Mouse (Mus musculus): ENCODE data around the gene Prcd. TPM values are rescaled to one million over a fixed set of nuclear protein-coding genes. Genes with fewer than 3 reads are reported as not detected.

The Prcd gene
- polyA plus RNA-seq, 1 experiment from 2014 or later, result 0.97 TPM

DNA sequence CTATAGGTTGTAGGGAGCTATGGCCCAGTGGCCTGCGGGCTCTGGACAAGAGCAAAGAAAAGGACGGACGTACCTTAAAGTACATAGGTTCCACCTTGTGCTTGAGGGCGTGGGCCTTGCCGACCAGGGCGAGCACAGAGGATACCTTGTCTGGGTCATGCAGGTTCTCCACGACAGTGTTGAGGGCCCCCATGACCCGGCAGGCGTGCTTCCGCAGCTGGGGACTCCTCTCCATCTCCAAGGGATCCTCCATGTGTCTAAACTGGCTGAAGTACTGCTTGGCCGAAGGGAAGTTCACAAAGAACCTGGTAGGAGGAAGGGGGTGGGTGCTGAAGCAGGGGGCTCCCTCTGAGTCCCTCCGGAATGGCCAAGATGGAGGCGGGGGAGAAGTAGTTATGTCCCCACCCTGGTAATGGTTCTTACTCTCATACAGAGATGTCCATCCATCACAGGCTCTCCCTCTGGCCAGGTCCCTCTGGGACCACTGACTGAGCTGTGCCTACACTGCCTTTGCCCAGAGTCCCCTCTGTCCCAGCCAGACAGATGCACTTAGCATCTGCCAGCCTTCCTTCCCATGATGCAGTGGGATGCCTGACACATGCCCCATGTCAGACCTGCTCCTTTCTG, 3.5 kb upstream of the Prcd start:
- Histone ChIP-seq H3K9me3 (ENCODE audit: control insufficient read depth, low read length) (no peaks in the 10 kb centered on the region), H3K9ac (ENCODE audit: low read length) (no peak overlapping the region), H3K27me3 (ENCODE audit: control insufficient read depth, insufficient read depth, low read length) (peaks cover 7% of the 10 kb centered on the region), H3K4me2 (ENCODE audit: low read depth, severe bottlenecking) (no peak overlapping the region), H3K36me3 (ENCODE audit: control insufficient read depth, insufficient read depth, low read length) (no peaks in the 10 kb centered on the region), H3K27ac (replicated peaks; ENCODE audit: low read depth, low read length) (no peak overlapping the region), H3K4me3 (ENCODE audit: low read depth, low read length) (no peak overlapping the region), H3K4me1 (ENCODE audit: control insufficient read depth, insufficient read depth, low read length) (peaks cover 57% of the 10 kb centered on the region)
- ATAC-seq (ENCODE audit: insufficient number of reproducible peaks, low FRiP score, low TSS enrichment, low read depth) (no peak), DNase-seq (ENCODE audit: low spot score) (no peak)
- WGBS, result 93% methylated on average over 13 of the region's 13 CpGs

- DNase-seq (ENCODE audit: low spot score) (no peak), ATAC-seq (ENCODE audit: insufficient number of reproducible peaks, low FRiP score, low TSS enrichment, low read depth) (no peak)
- Histone ChIP-seq H3K4me3 (ENCODE audit: low read depth, low read length) (no peak overlapping the region), H3K4me2 (ENCODE audit: low read depth, severe bottlenecking) (no peak overlapping the region), H3K9ac (ENCODE audit: low read length) (no peak overlapping the region), H3K27me3 (ENCODE audit: control insufficient read depth, insufficient read depth, low read length) (peaks cover 9% of the 10 kb centered on the region), H3K27ac (replicated peaks; ENCODE audit: low read depth, low read length) (no peak overlapping the region), H3K9me3 (ENCODE audit: control insufficient read depth, low read length) (no peaks in the 10 kb centered on the region), H3K4me1 (ENCODE audit: control insufficient read depth, insufficient read depth, low read length) (peaks cover 48% of the 10 kb centered on the region), H3K36me3 (ENCODE audit: control insufficient read depth, insufficient read depth, low read length) (no peaks in the 10 kb centered on the region)
- 85% methylated on average over 8 of the region's 8 CpGs for WGBS
These were observed 2.5 kb upstream of the Prcd start for GRCm38 (mm10) chr11:116650811-116651210.

- H3K27me3 ChIP-seq (ENCODE audit: control insufficient read depth, insufficient read depth, low read length), result peaks cover 9% of the 10 kb centered on the region
- no peak for ATAC-seq (ENCODE audit: insufficient number of reproducible peaks, low FRiP score, low TSS enrichment, low read depth)
- no peaks in the 10 kb centered on the region for H3K9me3 ChIP-seq (ENCODE audit: control insufficient read depth, low read length)
- no peaks in the 10 kb centered on the region for H3K36me3 ChIP-seq (ENCODE audit: control insufficient read depth, insufficient read depth, low read length)
- H3K4me3 ChIP-seq (ENCODE audit: low read depth, low read length), result no peak overlapping the region
- DNase-seq (ENCODE audit: low spot score), result no peak
- H3K27ac ChIP-seq (replicated peaks; ENCODE audit: low read depth, low read length), result no peak overlapping the region
- peaks cover 43% of the 10 kb centered on the region for H3K4me1 ChIP-seq (ENCODE audit: control insufficient read depth, insufficient read depth, low read length)
- no peak overlapping the region for H3K4me2 ChIP-seq (ENCODE audit: low read depth, severe bottlenecking)
- no peak overlapping the region for H3K9ac ChIP-seq (ENCODE audit: low read length)
- WGBS, result 82% methylated on average over 8 of the region's 8 CpGs
These were observed 2.0 kb upstream of the Prcd start for GRCm38 (mm10) chr11:116651339-116651738.

- H3K9me3 ChIP-seq (ENCODE audit: control insufficient read depth, low read length), result no peaks in the 10 kb centered on the region
- H3K4me1 ChIP-seq (ENCODE audit: control insufficient read depth, insufficient read depth, low read length), result peaks cover 40% of the 10 kb centered on the region
- no peak overlapping the region for H3K9ac ChIP-seq (ENCODE audit: low read length)
- H3K27me3 ChIP-seq (ENCODE audit: control insufficient read depth, insufficient read depth, low read length), result peaks cover 9% of the 10 kb centered on the region
- no peak for DNase-seq (ENCODE audit: low spot score)
- ATAC-seq (ENCODE audit: insufficient number of reproducible peaks, low FRiP score, low TSS enrichment, low read depth), result no peak
- H3K27ac ChIP-seq (replicated peaks; ENCODE audit: low read depth, low read length), result no peak overlapping the region
- no peak overlapping the region for H3K4me3 ChIP-seq (ENCODE audit: low read depth, low read length)
- 64% methylated on average over 25 of the region's 25 CpGs for WGBS
- H3K4me2 ChIP-seq (ENCODE audit: low read depth, severe bottlenecking), result peak overlapping the region; percentile 99; the same call in 1 of the 2 replicates
- no peaks in the 10 kb centered on the region for H3K36me3 ChIP-seq (ENCODE audit: control insufficient read depth, insufficient read depth, low read length)
These were observed 820 bp upstream of the Prcd start for GRCm38 (mm10) chr11:116652330-116653098.

DNA sequence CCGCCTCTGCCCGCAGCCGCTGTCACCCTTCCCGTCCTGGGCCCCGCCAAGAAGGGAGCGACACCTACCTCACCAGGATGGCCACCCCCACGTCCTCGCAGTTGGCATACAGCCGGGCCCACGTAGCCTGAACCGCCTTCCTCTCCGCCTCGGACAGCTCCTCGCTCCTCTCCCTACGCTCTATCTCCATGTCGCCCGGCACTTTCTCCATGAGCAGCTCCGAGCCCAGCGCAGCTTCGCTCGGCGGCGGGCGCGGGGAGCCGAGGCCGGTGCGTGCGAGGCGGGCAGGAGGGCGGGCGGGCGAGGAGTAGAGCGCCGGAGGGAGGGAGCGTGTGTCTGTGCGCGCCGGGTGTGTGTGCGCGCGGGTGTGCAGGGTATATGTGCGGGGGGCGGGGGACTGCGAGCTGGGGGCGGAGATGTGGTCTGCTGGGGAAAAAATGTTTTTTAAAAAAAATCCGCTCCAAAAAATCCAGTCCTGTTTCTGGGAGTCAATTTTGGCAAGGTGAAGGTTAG, 431 bp downstream of the Prcd start:
- peak overlapping the region; percentile 65 for H3K9ac ChIP-seq (ENCODE audit: low read length)
- H3K27me3 ChIP-seq (ENCODE audit: control insufficient read depth, insufficient read depth, low read length), result peaks cover 9% of the 10 kb centered on the region
- DNase-seq (ENCODE audit: low spot score), result peak; percentile 56
- H3K27ac ChIP-seq (replicated peaks; ENCODE audit: low read depth, low read length), result no peak overlapping the region
- no peak for ATAC-seq (ENCODE audit: insufficient number of reproducible peaks, low FRiP score, low TSS enrichment, low read depth)
- H3K4me1 ChIP-seq (ENCODE audit: control insufficient read depth, insufficient read depth, low read length), result peaks cover 32% of the 10 kb centered on the region
- under 1% methylated on average over 47 of the region's 47 CpGs for WGBS
- peak overlapping the region; percentile 49 for H3K4me3 ChIP-seq (ENCODE audit: low read depth, low read length)
- H3K9me3 ChIP-seq (ENCODE audit: control insufficient read depth, low read length), result no peaks in the 10 kb centered on the region
- H3K36me3 ChIP-seq (ENCODE audit: control insufficient read depth, insufficient read depth, low read length), result no peaks in the 10 kb centered on the region
- peak overlapping the region; percentile 99 for H3K4me2 ChIP-seq (ENCODE audit: low read depth, severe bottlenecking)

GRCm38 (mm10) chr11:116654255-116654821, 1.0 kb downstream of the Prcd start, which contains the start of gene Cygb:
Cygb (minus strand) TSS chr11:116654313.
- WGBS, result 3% methylated on average over 28 of the region's 28 CpGs
- Histone ChIP-seq H3K4me2 (ENCODE audit: low read depth, severe bottlenecking) (peak within 1 kb of the TSS; percentile 99), H3K36me3 (ENCODE audit: control insufficient read depth, insufficient read depth, low read length) (no peaks in the 10 kb centered on the region), H3K27me3 (ENCODE audit: control insufficient read depth, insufficient read depth, low read length) (peaks cover 9% of the 10 kb centered on the region), H3K9me3 (ENCODE audit: control insufficient read depth, low read length) (no peaks in the 10 kb centered on the region), H3K4me3 (ENCODE audit: low read depth, low read length) (peak within 1 kb of the TSS; percentile 49), H3K9ac (ENCODE audit: low read length) (peak within 1 kb of the TSS; percentile 65), H3K27ac (replicated peaks; ENCODE audit: low read depth, low read length) (no peak within 1 kb of the TSS), H3K4me1 (ENCODE audit: control insufficient read depth, insufficient read depth, low read length) (peaks cover 27% of the 10 kb centered on the region)
- ATAC-seq (ENCODE audit: insufficient number of reproducible peaks, low FRiP score, low TSS enrichment, low read depth), result no peak
- no peak for DNase-seq (ENCODE audit: low spot score)

DNA sequence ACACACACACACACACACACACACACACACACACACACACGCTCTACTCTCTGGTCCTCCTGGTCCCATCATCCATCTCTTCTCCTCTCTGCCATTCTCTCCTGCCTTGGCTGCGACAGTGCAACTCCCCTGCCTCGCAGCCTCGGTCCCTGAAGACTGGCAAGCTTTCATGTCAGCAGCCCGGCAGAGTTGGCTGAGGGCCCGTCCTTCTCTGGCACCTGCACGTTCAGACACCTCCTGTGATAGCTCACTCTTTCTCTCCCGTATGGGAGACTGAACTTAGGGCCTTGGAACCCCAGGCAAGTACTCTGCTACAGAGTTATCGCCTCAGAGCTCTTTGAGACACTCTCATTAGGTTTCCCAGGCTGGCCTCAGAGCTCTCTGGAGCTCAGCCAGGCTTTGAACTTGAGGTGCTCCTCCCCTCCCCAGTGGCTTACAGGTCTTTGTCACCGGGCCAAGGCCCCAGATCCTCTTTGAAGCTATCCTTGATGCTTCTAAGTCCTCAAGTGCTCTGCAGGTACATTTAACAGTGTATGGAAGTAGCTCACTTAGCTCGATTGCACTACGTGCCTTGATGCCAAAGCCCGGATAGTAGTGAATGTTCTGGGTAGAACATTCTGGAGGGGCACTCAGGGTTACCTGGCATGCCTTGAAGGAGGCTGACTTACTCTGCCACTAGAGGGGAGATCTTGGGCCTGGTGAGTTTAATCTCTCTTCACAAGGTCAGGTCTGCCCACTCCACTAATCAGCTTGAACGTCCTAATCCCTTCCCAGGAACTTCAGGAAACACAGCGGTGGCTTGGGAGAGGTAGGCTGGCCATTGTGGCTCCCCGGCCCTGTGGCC, 3.2 kb downstream of the Prcd start:
- no peak overlapping the region for H3K4me3 ChIP-seq (ENCODE audit: low read depth, low read length)
- DNase-seq (ENCODE audit: low spot score), result no peak
- no peak overlapping the region for H3K27ac ChIP-seq (replicated peaks; ENCODE audit: low read depth, low read length)
- H3K9ac ChIP-seq (ENCODE audit: low read length), result no peak overlapping the region
- no peak for ATAC-seq (ENCODE audit: insufficient number of reproducible peaks, low FRiP score, low TSS enrichment, low read depth)
- peaks cover 26% of the 10 kb centered on the region for H3K4me1 ChIP-seq (ENCODE audit: control insufficient read depth, insufficient read depth, low read length)
- no peak overlapping the region for H3K4me2 ChIP-seq (ENCODE audit: low read depth, severe bottlenecking)
- no peaks in the 10 kb centered on the region for H3K36me3 ChIP-seq (ENCODE audit: control insufficient read depth, insufficient read depth, low read length)
- H3K27me3 ChIP-seq (ENCODE audit: control insufficient read depth, insufficient read depth, low read length), result peaks cover 9% of the 10 kb centered on the region
- H3K9me3 ChIP-seq (ENCODE audit: control insufficient read depth, low read length), result no peaks in the 10 kb centered on the region
- WGBS, result 77% methylated on average over 16 of the region's 16 CpGs

Data from limb, embryonic 11.5 days (tissue).